Mouse (Mus musculus) forebrain, postnatal 0 days (tissue): ENCODE measurements around the gene Nxph1. TPM values are rescaled to one million over a fixed set of nuclear protein-coding genes. Genes with fewer than 3 reads are reported as not detected.

ENCODE experiments used
- ATAC-seq: fragments of 200-750 bp; cut with Nextera tagmentation; 2 replicates; pipeline ENCODE4 v1.8.0; 2017; ENCODE audit warnings: mild to moderate bottlenecking, moderate library complexity
- DNase-seq: peaks from one replicate; pipeline ENCODE4 v3.0.0-alpha.2; 2015
- H3K27ac ChIP-seq: fragments of 300-500 bp; sonication (generic); 2 replicates; pipeline ENCODE4 v1.5.1; 2014; ENCODE audit warnings: low read depth, mild to moderate bottlenecking, antibody characterized with exemption, low read length, moderate library complexity, mixed read lengths
- H3K27me3 ChIP-seq: fragments of 300-500 bp; sonication (generic); 2 replicates; pipeline ENCODE4 v1.6.1; 2014; ENCODE audit warnings: mild to moderate bottlenecking, low read length, mixed read lengths; ENCODE audit not compliant: insufficient read depth
- H3K36me3 ChIP-seq: fragments of 300-500 bp; sonication (generic); 2 replicates; pipeline ENCODE4 v1.6.1; 2014; ENCODE audit warnings: mild to moderate bottlenecking, moderate library complexity; ENCODE audit not compliant: insufficient read depth
- H3K4me1 ChIP-seq: fragments of 300-500 bp; sonication (generic); 2 replicates; pipeline ENCODE4 v1.6.1; 2014; ENCODE audit warnings: antibody characterized with exemption; ENCODE audit not compliant: insufficient read depth
- H3K4me2 ChIP-seq: fragments of 300-500 bp; sonication (generic); 2 replicates; pipeline ENCODE4 v1.6.1; 2014; ENCODE audit warnings: low read depth, mild to moderate bottlenecking, moderate library complexity
- H3K4me3 ChIP-seq: fragments of 300-500 bp; sonication (generic); 2 replicates; pipeline ENCODE4 v1.5.1; 2014; ENCODE audit warnings: low read depth, low read length, mixed read lengths
- H3K9ac ChIP-seq: fragments of 300-500 bp; sonication (generic); 2 replicates; pipeline ENCODE4 v1.6.1; 2014; ENCODE audit warnings: mild to moderate bottlenecking
- H3K9me3 ChIP-seq: fragments of 300-500 bp; sonication (generic); 2 replicates; pipeline ENCODE4 v1.6.1; 2016; ENCODE audit warnings: low read length
- CTCF ChIP-seq: sonication (generic); IDR thresholded peaks from 2 replicates; pipeline ENCODE4 v1.5.1; 2016; ENCODE audit warnings: antibody characterized with exemption, control low read depth, low read depth
- WGBS: fragments of 180-500 bp; shearing (Covaris S2); extraction: QIAGEN DNeasy Blood & Tissue Kit; methylation state at CpG from one replicate; pipeline ENCODE4 v1.1.7; 2014; 5-methylcytosine and 5-hydroxymethylcytosine counted together
- polyA plus RNA-seq: library from polyadenylated mRNA; unstranded; fragments of >200 nt; fragmentation: Nextera tagmentation; extraction: Ambion mirVana; gene quantifications from 2 replicates; pipeline ENCODE4 v1.2.1, GENCODE M21; 2015
- total RNA-seq: library from RNA; depleted of rRNA; stranded (reverse); fragments of >200 nt; gene quantifications from 2 replicates; pipeline ENCODE4 v1.2.3, GENCODE M21; 2014; rRNA removed

The Nxph1 gene
- total and polyA plus RNA-seq, 2 experiments from 2014 or later = 59.5 to 78.8 TPM

DNA sequence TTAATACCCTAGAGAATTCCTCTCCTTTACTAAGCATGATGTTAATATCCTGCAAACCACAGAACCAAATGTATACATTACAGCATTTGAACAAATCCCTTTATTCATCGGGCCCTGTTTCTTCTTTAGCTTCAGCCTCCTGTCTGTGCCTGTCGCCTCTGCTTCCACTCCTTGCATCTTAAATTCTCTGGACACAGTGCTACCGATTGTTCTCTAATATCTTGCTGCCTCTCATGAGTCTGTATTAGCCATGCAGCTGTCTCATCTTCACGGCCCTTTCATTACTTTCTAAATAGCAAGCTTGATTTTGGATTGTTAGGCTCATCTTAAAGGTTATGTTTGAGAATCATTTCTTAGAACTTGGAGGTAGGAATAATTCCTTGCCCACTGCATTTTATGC lies 262.5 kb downstream of the Nxph1 start:
- H3K4me3 ChIP-seq = no peak overlapping the region
- WGBS = 71% methylated on average over 4 of the region's 4 CpGs
- no peaks in the 10 kb centered on the region for H3K4me1 ChIP-seq

GRCm38 (mm10) chr6:9220724-9221453 lies 272.7 kb downstream of the Nxph1 start:
- Histone ChIP-seq H3K4me1 (no peaks in the 10 kb centered on the region), H3K27ac (no peak overlapping the region), H3K4me2 (no peak overlapping the region), H3K27me3 (no peaks in the 10 kb centered on the region), H3K9me3 (no peaks in the 10 kb centered on the region), H3K36me3 (no peaks in the 10 kb centered on the region), H3K4me3 (no peak overlapping the region), H3K9ac (no peak overlapping the region)
- WGBS = 36% methylated on average over 4 of the region's 4 CpGs
- DNase-seq = no peak
- TF ChIP-seq CTCF = no peak
- ATAC-seq = no peak

More for the DNA sequence above, 262.5 kb downstream of the Nxph1 start:
- no peak for TF ChIP-seq CTCF
- H3K9me3 ChIP-seq = no peaks in the 10 kb centered on the region
- DNase-seq (no peak), ATAC-seq (peak; percentile 55)
- no peak overlapping the region for H3K27ac ChIP-seq
- no peak overlapping the region for H3K4me2 ChIP-seq
- H3K27me3 ChIP-seq = no peaks in the 10 kb centered on the region
- no peak overlapping the region for H3K9ac ChIP-seq
- H3K36me3 ChIP-seq = no peaks in the 10 kb centered on the region

- DNase-seq (peak; percentile 11), ATAC-seq (no peak)
- Histone ChIP-seq H3K27ac (no peak overlapping the region), H3K36me3 (no peaks in the 10 kb centered on the region), H3K4me3 (no peak overlapping the region), H3K9ac (no peak overlapping the region), H3K9me3 (no peaks in the 10 kb centered on the region), H3K27me3 (no peaks in the 10 kb centered on the region), H3K4me1 (no peaks in the 10 kb centered on the region), H3K4me2 (no peak overlapping the region)
- TF ChIP-seq CTCF = peak; percentile 38
These were observed 286.6 kb downstream of the Nxph1 start for GRCm38 (mm10) chr6:9234802-9235201.

DNA sequence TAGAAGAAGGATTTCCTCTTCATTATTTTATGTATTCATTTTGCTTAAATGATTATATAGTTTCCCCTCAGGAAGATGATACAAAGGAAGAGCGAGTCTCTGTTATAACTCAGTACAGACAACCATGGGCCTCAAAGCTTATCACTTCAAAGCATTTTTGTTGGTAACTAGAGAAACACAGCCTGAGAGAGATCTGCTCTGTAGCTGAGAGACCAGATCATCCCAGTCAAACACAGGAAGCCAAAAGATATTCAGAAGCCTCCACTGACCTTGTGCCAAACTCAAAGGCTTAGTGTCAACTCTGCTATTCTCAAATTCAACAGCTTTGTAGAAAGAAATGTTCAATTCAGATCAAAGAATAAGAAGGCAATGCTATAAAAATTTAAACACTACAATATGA lies 319.8 kb downstream of the Nxph1 start:
- H3K9ac ChIP-seq = no peak overlapping the region
- no peak for ATAC-seq
- no peak for TF ChIP-seq CTCF

More for the DNA sequence above, 319.8 kb downstream of the Nxph1 start:
- H3K9me3 ChIP-seq = no peaks in the 10 kb centered on the region
- H3K27me3 ChIP-seq = no peaks in the 10 kb centered on the region
- H3K4me2 ChIP-seq = no peak overlapping the region
- no peak for DNase-seq
- no peak overlapping the region for H3K4me3 ChIP-seq
- H3K27ac ChIP-seq = no peak overlapping the region
- no peaks in the 10 kb centered on the region for H3K36me3 ChIP-seq
- 60% methylated on average over 1 of the region's 1 CpGs for WGBS
- H3K4me1 ChIP-seq = no peaks in the 10 kb centered on the region

Other genes with a start within 250 kb of the Nxph1 start
- 64.4 and 72.5 TPM in 2 replicates for gene Ica1, start 169.9 kb upstream of the Nxph1 start, total RNA-seq
- gene Ica1, start 169.9 kb upstream of the Nxph1 start, polyA plus RNA-seq = 92.0 and 98.6 TPM in 2 replicates